Mouse (Mus musculus) mammary gland, adult 2 months (tissue): ENCODE measurements around the gene Scn1a. TPM values are rescaled to one million over a fixed set of nuclear protein-coding genes. Genes with fewer than 3 reads are reported as not detected.

Experiments used
- polyA plus RNA-seq: library from polyadenylated mRNA; depleted of rRNA; stranded (reverse); fragments of >200 nt; gene quantifications from 2 replicates; pipeline ENCODE4 v1.2.3, GENCODE M21; 2012; ENCODE audit warnings: low replicate concordance; rRNA removed

Scn1a gene
- polyA plus RNA-seq, result not detected in 2 replicates

DNA sequence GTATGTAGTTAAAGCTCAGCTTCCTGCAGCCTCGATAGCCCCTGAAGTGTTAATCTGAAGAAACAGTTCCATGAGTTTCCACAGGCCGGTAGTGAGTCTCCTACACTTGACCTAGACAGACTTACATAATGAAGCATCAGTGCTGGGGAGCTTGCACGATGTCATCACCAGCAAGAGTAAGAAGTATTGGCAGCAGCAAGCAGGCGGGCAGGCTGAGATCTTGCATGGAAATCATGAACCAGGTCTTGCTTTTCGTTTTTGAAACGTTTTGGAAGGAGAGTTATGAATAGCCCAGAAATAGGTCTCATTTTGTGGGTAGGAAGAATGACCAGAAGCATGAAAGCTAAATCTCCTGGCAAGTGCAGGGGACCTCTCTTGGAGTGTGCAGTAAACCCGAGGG is at the start of gene Scn1a:
TSS of gene Scn1a (minus strand) at position 130 of the 400 bp plus-strand sequence.

DNA sequence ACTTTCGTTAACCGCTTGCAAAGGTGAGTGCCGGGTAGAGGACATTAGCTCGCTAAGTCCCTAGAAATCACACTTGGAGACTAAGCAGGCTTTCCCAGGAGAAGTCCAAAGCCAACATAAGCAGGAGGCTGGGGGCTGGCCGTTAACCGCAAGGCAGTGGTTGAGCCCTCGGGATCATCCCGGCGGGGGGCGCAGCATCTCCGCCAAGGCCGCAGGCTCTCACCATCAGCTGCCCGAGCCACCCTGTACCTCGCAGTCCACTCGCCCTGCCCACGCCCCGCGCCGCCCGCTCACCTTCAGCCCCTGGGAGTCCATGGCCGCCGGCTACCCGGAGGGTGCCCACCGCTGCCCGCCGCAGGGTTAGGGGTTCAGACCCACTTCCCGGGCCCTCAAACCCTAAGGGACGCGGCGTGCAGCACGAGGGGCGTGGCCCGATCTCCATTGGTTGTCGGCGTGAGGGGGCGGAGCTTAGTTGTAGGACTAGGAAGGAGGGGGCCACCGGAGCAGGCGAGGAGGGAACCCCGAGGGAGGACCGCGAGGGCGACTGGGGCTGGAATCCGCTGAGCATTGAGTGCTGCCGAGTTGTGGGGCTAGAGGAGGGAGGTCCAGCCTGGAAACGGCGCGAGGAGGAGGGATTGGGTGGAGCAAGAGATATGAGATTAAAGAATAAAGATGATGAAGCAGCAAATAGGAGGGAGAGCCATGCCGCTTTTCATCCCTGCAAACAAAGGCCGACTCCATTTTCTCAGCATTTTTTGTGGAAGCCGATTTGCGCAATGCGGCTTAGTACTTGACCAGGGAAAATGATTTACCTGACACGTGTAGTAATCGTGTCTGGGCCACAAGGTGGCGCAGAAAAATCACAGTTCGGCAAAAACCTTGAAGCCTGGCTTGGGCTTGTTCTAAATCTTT is 184.2 kb downstream of the Scn1a start, which contains the start of gene Ttc21b:
TSS of gene Ttc21b (minus strand) at position 398 of the 912 bp plus-strand sequence.

Other genes starting within 250 kb of the Scn1a start
- gene Ttc21b, start 184.2 kb downstream of the Scn1a start, polyA plus RNA-seq, result 2.2 and 3.6 TPM in 2 replicates
- gene Scn9a, start 194.1 kb upstream of the Scn1a start, polyA plus RNA-seq, result not detected in 2 replicates